ENCODE assay signal across 18 mouse cellular contexts in the genomic region with DNA sequence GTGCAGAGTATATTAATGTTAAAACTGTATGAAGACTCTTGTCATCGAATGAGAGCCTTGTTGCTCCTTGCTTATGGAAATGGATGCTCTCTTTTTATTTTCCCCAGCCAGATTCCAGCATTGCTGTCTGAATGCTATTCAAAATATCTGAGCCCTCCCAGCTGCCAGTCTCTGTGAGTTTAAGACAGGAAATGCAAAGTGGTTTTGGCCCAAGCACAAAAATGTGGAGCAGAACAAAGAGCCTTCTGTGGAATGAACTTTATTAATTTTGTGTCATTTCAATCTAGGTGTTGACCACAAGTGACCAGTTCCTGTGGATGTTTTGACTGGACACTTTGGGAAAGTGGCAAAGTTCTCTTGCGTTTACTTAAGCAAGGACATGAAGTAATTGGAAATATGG. TPM values are rescaled to one million over a fixed set of nuclear protein-coding genes. Genes with fewer than 3 reads are reported as not detected.
DNase-seq lines count a peak whose midpoint lies in the region; ATAC-seq and TF ChIP-seq lines count a peak whose summit lies in the region.
"Had no signal": no experiment of that assay in that cellular context is flagged by ENCODE, and none has a peak within 500 bp of the region (broad histone marks: within the 10 kb centered on the region; RNA-seq: fewer than 3 reads in every experiment).

No protein-coding gene starts in this region.

- no peaks in the 10 kb centered on the region for H3K36me3 ChIP-seq in heart, adult 2 months (ENCODE audit: control insufficient read depth, insufficient read depth, low read length)
- no peaks in the 10 kb centered on the region for H3K36me3 ChIP-seq in forebrain, embryonic 14.5 days (ENCODE audit: control insufficient read depth, insufficient read depth, low read length)
- H3K36me3 ChIP-seq in liver, embryonic 12.5 days = no peaks in the 10 kb centered on the region
- H3K36me3 ChIP-seq: hindbrain, embryonic 10.5 days; limb, embryonic 15.5 days; neural tube, embryonic 13.5 days had no signal

- peak; percentile 39 for DNase-seq in heart, postnatal 4 days
- no peak for DNase-seq in heart, adult 2 months
- peak; percentile 96 for DNase-seq in Muller cell, postnatal 12 days (ENCODE audit: inconsistent ontology term)
- DNase-seq in fibroblast of lung, adult 2 months (ENCODE audit: low read depth) = peak; percentile 56
- DNase-seq in lung, postnatal 14 days = peak; percentile 49
- no peak for DNase-seq in forebrain, embryonic 14.5 days (ENCODE audit: low spot score)
- DNase-seq: adrenal gland, adult 2 months; cerebellum, adult 11 months; cerebellum, postnatal 25 days; forebrain, postnatal 0 days; spleen, adult 18-20 months had no signal

- TF ChIP-seq CTCF in heart, adult 2 months (IDR thresholded peaks at IDR 0.05) = no peak

- no peak overlapping the region for H3K4me2 ChIP-seq in forebrain, embryonic 14.5 days (ENCODE audit: low read length)
- no peak overlapping the region for H3K4me2 ChIP-seq in liver, embryonic 12.5 days
- H3K4me2 ChIP-seq: limb, embryonic 15.5 days; neural tube, embryonic 13.5 days had no signal

- ATAC-seq in forebrain, embryonic 14.5 days = no peak
- no peak for ATAC-seq in liver, embryonic 12.5 days
- ATAC-seq: forebrain, postnatal 0 days had no signal

- no peak for TF ChIP-seq EP300 in heart, adult 2 months (IDR thresholded peaks at IDR 0.05; ENCODE audit: insufficient read depth, low read depth, low read length)

- H3K4me1 ChIP-seq in heart, adult 2 months (ENCODE audit: control insufficient read depth, insufficient read depth, low read length) = no peaks in the 10 kb centered on the region
- H3K4me1 ChIP-seq in forebrain, embryonic 14.5 days (ENCODE audit: control insufficient read depth, insufficient read depth, low read length) = no peaks in the 10 kb centered on the region
- H3K4me1 ChIP-seq in liver, embryonic 12.5 days = no peaks in the 10 kb centered on the region
- H3K4me1 ChIP-seq: hindbrain, embryonic 10.5 days; neural tube, embryonic 13.5 days had no signal

- no peak overlapping the region for H3K9ac ChIP-seq in heart, adult 2 months (ENCODE audit: low read depth, low read length)
- H3K9ac ChIP-seq in forebrain, embryonic 14.5 days (ENCODE audit: low read length) = no peak overlapping the region
- no peak overlapping the region for H3K9ac ChIP-seq in liver, embryonic 12.5 days
- H3K9ac ChIP-seq: forebrain, postnatal 0 days; limb, embryonic 15.5 days; neural tube, embryonic 13.5 days had no signal

- WGBS in heart, adult 2 months = 51% methylated on average over 2 of the region's 2 CpGs
- 92% methylated on average over 2 of the region's 2 CpGs for WGBS in forebrain, embryonic 14.5 days
- 64% methylated on average over 2 of the region's 2 CpGs for WGBS in liver, embryonic 12.5 days (ENCODE audit: insufficient replicate concordance)

- H3K27ac ChIP-seq in heart, adult 2 months = no peak overlapping the region
- H3K27ac ChIP-seq in forebrain, embryonic 14.5 days (ENCODE audit: low read depth, low read length) = no peak overlapping the region
- H3K27ac ChIP-seq in liver, embryonic 12.5 days = no peak overlapping the region
- H3K27ac ChIP-seq: hindbrain, embryonic 10.5 days; limb, embryonic 15.5 days; neural tube, embryonic 13.5 days had no signal

- no peak overlapping the region for H3K4me3 ChIP-seq in heart, adult 2 months
- no peak overlapping the region for H3K4me3 ChIP-seq in forebrain, embryonic 14.5 days (ENCODE audit: low read depth, low read length)
- no peak overlapping the region for H3K4me3 ChIP-seq in liver, embryonic 12.5 days
- H3K4me3 ChIP-seq: erythroblast, embryonic 14.5 days; hindbrain, embryonic 10.5 days; limb, embryonic 15.5 days; neural tube, embryonic 13.5 days had no signal

- intact Hi-C loops in heart, adult 2 months (cut with DNase I) = no loop called here

- no peaks in the 10 kb centered on the region for H3K9me3 ChIP-seq in forebrain, embryonic 14.5 days (replicated peaks; ENCODE audit: control insufficient read depth, low read length)
- no peaks in the 10 kb centered on the region for H3K9me3 ChIP-seq in liver, embryonic 12.5 days (replicated peaks)
- H3K9me3 ChIP-seq: hindbrain, embryonic 10.5 days; limb, embryonic 15.5 days; neural tube, embryonic 13.5 days had no signal

- no peaks in the 10 kb centered on the region for H3K79me2 ChIP-seq in heart, adult 2 months (replicated peaks; ENCODE audit: control insufficient read depth, insufficient read depth, low read length)

- H3K27me3 ChIP-seq in heart, adult 2 months (ENCODE audit: control insufficient read depth, insufficient read depth, low read length) = no peaks in the 10 kb centered on the region
- no peaks in the 10 kb centered on the region for H3K27me3 ChIP-seq in forebrain, embryonic 14.5 days (replicated peaks; ENCODE audit: control insufficient read depth, insufficient read depth, low read length)
- H3K27me3 ChIP-seq in liver, embryonic 12.5 days (replicated peaks) = no peaks in the 10 kb centered on the region
- H3K27me3 ChIP-seq: limb, embryonic 15.5 days; neural tube, embryonic 13.5 days had no signal

- no peak for TF ChIP-seq POLR2A in heart, adult 2 months (IDR thresholded peaks at IDR 0.05; ENCODE audit: insufficient read depth, low read depth, low read length)

RNA-seq across cellular contexts. Expression of a gene that starts 15.6 kb away (rescaled TPM):
- total RNA-seq in heart, postnatal 4 days (2021) = 1 to 10 TPM; 4.9 to 5.4 TPM
- total RNA-seq in heart, adult 2 months (2021) = 1 to 10 TPM; 1.9 to 2.5 TPM
- polyA plus RNA-seq in heart, adult 2 months (2012; rRNA removed) = 2.5 and 4.2 TPM in 2 replicates
- polyA plus RNA-seq in forebrain, embryonic 14.5 days (2014; fragmentation: Nextera tagmentation; extraction: Ambion mirVana) = 29.5 and 31.8 TPM in 2 replicates
- polyA plus RNA-seq in liver, embryonic 12.5 days (2016; fragmentation: Nextera tagmentation; extraction: Ambion mirVana) = 0.14 and 0.23 TPM in 2 replicates
- total RNA-seq: granulocyte monocyte progenitor cell, adult 5-6 weeks; MEL had no signal
- polyA plus RNA-seq: erythroblast, embryonic 14.5 days had no signal

Comparison
In these comparisons a context has a peak if more than half of its experiments do, and no peak if none do; other contexts are left out.
1. DNase-seq: peak in heart, postnatal 4 days (single experiment), Muller cell, postnatal 12 days (single experiment), fibroblast of lung, adult 2 months (single experiment) and lung, postnatal 14 days (single experiment); none in heart, adult 2 months (0 of 2) and forebrain, embryonic 14.5 days (single experiment).